Mouse (Mus musculus): ENCODE results near the gene Bpifa5.
"Not testable (repeated sequence)": the region's sequence is repeated elsewhere in the genome, so short reads cannot be mapped to it uniquely, and the experiment has no call there.

Gene Bpifa5

DNA sequence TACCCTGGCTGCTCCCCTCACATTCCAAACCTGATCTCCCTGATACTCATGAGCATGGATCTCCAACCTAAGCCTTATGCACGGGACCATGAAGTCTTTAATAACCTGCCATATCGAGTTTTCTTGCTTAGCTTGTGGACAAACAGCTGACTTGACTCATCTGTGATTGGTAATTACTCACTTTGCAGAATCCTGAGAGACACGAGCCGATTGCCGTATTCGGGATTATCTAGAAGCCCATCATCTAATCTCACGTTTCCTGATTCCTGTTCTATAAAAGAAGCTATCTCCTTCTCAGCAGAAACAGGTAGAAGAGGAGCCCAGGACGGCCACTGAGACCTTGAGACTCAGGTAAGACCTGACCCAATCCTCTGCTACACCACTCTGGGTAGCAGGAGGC is at the start of gene Bpifa5:
Gene Bpifa5, plus strand, starts transcription at position 301 of the 400 bp plus-strand sequence.
- DNase-seq, result no peak

DNA sequence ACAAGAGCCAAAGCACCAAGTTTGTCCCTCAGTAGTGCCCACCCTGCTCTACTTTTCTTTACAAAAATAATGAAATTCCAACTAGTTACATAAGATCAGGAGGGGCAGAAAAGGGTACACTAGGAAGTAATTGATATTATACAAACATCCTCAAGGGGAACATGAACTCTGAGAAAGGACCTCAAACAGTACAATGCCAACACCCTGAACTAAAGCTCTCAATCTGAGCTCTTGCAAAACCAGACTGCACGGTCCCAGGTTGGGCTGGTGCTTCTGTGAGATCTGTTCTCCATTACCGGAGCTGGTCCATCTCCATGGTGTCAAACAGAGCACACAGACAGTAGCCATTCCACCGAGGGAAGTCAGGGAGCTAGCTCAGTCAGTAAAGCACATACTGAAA is 45.0 kb upstream of the Bpifa5 start:
- no peak for DNase-seq

- DNase-seq, result no peak
Observed at GRCm38 (mm10) chr2:154130120-154130519, 32.3 kb upstream of the Bpifa5 start, which contains the start of gene Bpifa3. Bpifa3 (plus strand) TSS chr2:154130336.

GRCm38 (mm10) chr2:154142580-154142979 is 19.8 kb upstream of the Bpifa5 start, which contains the start of gene Bpifa1:
Bpifa1 (plus strand) TSS chr2:154142880.
- no peak for DNase-seq

- no peak for DNase-seq
Observed at GRCm38 (mm10) chr2:154143735-154144134, 18.7 kb upstream of the Bpifa5 start.

- DNase-seq, result no peak
Observed at GRCm38 (mm10) chr2:154147496-154147895, 14.9 kb upstream of the Bpifa5 start.

DNA sequence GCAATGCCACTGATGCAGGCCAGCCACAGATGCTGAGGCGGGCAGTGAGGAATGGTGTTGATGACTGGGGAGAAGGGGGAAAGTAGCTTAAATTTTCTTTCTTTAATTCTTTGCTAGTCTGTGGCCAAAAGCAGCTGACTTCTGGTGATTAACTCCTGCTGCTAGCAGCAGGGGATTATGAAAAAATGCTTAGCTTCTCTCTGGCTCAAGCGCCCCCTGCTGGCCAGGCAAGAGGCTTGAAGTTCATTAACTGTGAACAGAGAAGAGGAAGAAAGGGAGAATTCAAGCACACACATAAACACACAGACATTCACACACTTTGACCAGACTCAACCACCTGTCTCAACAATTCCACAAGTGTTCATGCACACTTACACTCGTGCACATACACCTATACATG is 4.0 kb upstream of the Bpifa5 start:
- peak in 1 of 2 experiments; percentile 16 for DNase-seq

GRCm38 (mm10) chr2:154163306-154163705 is 899 bp downstream of the Bpifa5 start:
- DNase-seq, result no peak

DNA sequence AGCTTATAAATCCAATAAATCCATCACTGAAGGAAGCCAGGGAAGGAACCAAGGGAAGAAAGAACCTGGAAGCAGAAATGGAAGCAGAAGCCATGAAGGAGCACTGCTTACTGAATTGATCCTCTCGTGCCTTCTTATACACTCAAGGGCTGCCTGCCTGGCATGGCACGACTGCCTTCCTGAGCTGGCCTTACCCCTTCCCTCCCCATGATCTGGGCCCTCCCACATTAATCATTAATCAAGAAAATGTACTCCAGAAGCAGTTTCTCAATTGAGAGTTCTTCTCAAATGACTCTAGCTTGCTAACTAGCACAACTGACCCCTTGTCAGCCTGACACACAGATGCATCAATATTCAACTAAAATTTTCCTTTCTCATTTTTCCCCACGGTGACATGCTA is 6.8 kb downstream of the Bpifa5 start:
- DNase-seq, result peak; percentile 35 to 73

DNA sequence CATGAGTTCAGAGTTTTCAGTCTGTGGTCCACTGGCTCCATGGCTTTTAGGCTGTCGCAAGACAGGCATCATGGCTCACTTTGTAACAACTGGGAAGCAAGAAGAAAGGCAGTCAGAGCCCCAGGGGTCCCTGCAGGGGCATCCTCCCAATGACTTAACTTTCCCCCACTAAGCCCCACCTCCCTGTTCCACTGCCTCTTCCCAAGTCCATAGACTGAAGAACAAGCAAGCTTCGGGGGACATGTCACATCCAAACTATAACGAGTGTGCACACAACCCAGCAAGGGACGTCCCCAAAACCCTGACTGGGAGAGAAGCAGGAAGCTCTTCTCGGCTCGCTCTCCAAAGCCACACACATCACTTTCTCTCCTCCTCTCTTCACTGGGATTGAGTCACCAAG is 9.2 kb downstream of the Bpifa5 start:
- DNase-seq, result no peak

DNA sequence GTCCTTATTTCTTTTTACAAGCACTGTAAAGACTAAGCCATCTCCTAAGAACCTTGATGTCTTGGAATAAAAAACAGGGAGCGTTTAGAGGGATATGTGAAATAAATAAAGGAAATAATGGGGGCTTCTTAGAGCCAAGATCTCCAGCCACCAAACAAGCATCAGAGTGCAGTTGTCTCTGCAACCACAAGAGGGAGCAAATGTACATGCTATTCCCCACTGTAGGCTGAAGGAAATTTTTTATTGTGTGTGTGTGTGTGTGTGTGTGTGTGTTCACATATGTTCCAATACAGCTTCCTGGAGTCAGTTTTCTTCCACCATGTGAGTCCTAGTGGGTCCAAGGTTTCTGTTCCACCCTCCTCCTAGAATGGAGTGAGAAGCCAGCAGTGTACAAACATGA is 10.9 kb downstream of the Bpifa5 start:
- no peak for DNase-seq

DNA sequence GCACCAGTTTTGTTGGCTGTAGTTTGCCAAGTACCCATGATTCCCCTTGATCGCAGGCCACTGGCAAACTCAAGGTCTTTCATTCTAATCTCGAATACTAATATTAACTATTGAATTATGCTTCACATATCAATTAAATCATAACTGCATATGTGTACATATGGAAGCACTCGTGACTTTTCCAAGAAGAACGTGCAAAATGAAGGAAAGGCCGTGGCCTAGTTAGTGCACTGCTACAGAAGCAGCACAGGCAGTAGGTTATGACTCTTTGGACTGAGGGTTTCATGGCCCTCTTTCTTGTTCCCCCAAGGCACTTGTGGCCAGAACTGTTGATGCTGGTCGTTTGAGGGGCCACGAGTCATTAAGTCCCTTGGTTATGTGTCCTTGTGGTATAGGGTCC is 19.5 kb downstream of the Bpifa5 start:
- DNase-seq, result not testable (repeated sequence)

- DNase-seq, result not testable (repeated sequence)
Observed at GRCm38 (mm10) chr2:154183061-154183460, 20.7 kb downstream of the Bpifa5 start.

DNA sequence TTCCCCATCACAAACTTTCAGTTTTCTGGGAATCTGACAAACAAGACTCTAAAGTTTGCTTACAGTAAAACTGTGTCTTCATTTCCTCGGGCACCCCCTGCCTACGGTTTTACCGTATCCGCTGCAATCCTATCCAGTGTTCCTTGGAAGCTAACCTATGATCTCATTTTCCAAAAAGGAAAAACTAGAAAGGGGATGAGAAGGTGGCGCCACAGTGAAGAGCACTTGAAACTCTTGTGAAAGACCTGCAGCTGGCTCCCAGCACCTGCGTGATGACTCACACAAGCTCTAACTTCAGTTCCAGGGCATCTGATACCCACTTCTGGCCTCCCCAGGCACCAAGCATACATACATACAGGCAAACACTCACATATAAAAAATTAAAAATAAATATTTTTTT is 22.9 kb downstream of the Bpifa5 start:
- DNase-seq, result no peak

GRCm38 (mm10) chr2:154185748-154186147 is 23.3 kb downstream of the Bpifa5 start:
- no peak for DNase-seq

DNA sequence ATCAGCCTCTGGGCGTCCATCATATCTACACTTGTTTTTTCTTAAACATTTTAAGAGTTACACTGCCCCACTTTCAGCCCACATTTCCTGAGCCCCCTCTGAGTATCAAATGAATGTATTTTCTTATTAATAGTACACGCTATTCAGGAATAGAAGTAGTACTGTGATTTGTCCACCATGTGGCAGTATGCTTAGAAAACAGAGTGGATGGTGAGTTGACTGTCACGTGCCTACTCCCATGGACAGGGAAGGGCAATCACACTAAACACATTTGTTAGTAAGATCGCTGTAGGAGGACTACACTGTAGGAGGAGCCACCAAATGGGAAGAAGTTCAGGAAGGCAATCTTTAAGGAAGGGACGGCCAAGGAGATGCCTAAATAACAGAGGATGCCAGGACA is 25.1 kb downstream of the Bpifa5 start:
- no peak for DNase-seq

- no peak for DNase-seq
Observed at GRCm38 (mm10) chr2:154189877-154190434, 27.5 kb downstream of the Bpifa5 start.

- no peak for DNase-seq
Observed at GRCm38 (mm10) chr2:154190546-154191258, 28.3 kb downstream of the Bpifa5 start, which contains the start of gene Bpifb1. Bpifb1 (plus strand) TSS chr2:154190818.

DNA sequence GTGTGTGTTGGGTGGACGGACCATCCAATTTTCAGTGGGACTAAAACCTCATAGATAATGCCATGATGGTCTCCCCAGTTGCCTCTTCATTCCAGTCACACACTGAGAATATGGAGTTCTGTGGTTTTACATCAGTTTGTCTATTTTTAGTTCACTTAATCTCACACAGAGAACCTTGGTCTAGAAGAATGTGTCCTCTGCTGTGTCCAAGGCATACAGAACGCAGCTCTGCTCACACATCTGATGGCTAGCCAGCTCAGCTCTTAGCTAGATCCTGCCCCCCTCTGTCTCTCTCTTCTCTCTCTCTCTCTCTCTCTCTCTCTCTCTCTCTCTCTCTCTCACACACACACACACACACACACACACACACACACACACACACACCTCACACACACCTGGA is 29.7 kb downstream of the Bpifa5 start:
- DNase-seq, result no peak

DNA sequence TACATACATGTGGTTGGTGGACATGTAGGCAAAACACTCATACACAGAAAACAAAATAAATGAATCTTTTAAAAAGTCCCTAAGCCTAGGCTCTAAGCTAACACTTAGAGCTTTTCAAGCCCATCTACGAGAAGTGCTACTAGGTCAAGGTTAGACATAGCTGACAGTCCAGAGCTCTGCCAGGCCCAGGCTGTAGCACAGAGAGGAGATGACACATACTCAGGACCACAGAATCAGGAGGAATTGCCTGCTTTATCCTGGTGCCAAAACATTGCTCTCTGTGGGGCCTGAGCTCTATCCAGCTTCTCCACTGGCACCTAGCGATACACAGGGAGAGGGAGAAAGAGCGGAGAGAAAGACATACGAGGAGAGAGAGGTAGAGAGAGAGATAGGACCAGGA is 30.7 kb downstream of the Bpifa5 start:
- no peak for DNase-seq

DNA sequence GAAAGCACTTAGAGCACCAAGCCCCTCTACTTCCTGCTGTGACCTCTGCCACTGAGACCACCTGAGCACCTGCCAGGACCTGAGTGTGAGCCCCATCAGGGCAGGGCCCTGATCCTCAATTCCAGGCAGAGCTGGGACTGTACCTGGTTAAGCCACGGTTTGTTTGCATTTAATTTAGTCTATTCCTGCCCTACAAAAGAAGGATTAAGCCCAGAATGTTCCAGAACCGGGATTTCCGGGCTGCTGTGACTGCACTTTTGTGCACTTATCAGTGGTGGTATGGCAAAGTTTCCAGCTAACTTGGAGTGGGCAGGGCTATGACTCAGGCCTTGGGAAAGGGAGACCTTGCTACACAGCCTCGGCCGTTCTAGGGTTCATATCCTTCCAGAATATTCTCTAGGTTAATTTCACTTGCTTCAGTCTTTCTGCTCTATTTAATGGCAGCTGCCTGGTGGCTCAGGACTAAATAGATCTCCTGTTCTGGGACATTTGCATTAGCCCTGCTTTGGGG is 31.6 kb downstream of the Bpifa5 start:
- no peak for DNase-seq

GRCm38 (mm10) chr2:154197036-154197435 is 34.6 kb downstream of the Bpifa5 start:
- DNase-seq, result no peak

GRCm38 (mm10) chr2:154204630-154205029 is 42.2 kb downstream of the Bpifa5 start:
- DNase-seq, result no peak

- DNase-seq, result peak in 1 of 2 experiments; percentile 22
Observed at GRCm38 (mm10) chr2:154206908-154207307, 44.5 kb downstream of the Bpifa5 start.
